Mouse (Mus musculus): ENCODE data around the gene Clmp. TPM values are rescaled to one million over a fixed set of nuclear protein-coding genes. Genes with fewer than 3 reads are reported as not detected.
"Not testable (repeated sequence)": the region's sequence is repeated elsewhere in the genome, so short reads cannot be mapped to it uniquely, and the experiment has no call there.

Gene Clmp
- total RNA-seq, 2 experiments from 2014 or later = 3.1 to 6.1 TPM

DNA sequence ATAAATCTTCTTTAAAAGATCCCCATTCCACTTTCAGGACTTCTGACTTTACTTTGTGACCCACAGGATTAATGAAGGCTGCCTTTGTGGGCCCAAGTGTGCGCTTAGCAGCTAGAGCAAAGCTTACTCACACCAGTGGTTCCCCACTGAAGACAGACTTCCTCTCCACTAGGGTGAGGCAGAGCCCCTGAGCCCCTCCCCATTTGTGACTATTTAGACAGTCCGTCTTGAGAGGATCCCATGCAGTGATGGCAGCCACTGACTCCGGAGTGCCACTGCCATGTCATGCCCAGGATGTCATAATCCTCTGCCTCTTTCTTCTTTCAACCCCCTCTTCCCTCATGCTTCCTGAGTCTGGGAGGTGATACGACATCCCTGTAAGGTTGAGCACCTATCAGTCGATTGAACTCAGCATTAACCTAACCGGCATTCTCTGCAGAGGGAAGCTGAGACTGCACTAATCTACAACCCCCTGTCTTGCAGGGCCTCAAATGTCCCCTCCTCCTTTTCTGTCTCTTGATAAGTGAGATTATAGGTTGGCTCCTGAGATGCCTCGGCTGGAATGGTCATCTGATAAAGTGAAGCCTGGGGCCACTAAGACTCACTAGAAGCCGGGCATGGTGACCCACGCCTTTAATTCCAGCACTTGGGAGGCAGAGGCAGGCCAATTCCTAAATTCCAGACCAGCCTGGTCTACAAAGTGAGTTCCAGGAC lies 112.6 kb downstream of the Clmp start:
- intact Hi-C loops (cut with DNase I) = no loop called here
- no peak for DNase-seq

DNA sequence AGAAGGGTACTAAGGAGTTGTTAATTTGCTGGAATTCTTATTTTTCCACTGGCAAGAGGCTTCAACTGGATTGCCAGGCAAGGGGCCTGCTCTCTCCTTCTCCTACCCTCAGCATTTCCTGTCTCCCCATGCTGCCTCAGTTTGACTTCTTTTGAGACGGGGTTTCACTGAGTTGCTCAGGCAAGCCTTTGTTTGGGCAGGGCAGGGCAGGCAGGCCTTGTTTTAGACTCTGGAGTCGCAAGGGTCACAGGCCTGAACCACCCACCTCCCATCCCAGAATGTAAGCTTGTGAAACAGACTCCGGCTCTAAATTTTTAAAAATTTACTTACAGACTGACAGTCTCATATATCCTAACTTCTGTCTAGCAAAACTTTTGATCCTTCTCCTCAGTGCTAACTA lies 113.3 kb downstream of the Clmp start:
- intact Hi-C loops (cut with DNase I) = no loop called here
- DNase-seq = no peak

GRCm38 (mm10) chr9:40799837-40800501 lies 114.2 kb downstream of the Clmp start:
- intact Hi-C loops (cut with DNase I) = no loop called here
- peak; percentile 64 to 72 for DNase-seq

DNA sequence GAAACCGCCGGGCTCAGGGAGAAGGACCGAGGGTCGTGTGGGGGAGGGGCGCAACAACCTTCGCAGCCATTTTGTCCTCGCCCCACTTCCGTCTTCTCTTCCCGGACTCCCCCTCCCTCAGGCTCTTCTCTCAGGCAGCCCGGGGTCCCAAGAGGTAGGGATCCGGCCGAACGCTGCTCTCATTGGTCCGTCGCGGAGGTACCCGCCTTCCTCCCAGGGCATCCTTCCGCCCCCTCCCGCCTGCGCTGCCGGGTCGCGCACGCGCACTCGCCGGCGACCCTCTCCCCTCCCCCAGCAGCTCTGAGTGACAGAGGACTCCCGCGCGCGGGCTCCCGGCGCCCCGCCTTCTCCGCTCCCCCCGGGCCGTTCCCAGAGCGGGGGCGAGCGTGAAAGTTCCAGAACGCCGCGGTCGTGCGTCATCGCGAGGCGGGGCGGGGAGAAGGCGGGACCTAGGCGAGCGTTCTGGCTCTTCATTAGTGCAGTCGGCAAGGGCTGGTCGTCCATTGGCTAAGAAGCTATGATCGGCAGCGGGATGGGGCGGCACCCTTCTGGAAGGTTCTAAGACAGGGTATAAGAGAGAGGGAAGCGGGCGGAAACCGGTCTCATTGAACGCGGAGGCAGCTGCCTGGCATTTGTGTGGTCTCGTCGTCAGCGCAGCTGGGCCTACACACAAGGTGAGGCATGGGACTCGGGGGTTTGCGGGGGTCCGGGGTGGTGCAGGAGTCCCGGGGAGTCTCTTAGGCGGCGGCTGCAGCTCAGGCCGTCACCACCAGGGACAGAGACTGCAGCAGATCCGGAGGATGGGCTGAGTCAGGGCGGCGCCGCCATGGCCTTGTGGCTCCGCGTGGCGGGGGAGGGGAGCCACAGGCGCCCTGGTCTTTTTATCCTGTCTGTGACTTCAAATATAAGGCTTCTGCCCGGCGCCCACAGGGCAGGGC lies 115.2 kb downstream of the Clmp start, which contains the start of gene Hspa8:
Gene Hspa8 (plus strand): TSS at position 310 of the 938 bp plus-strand sequence.
- DNase-seq = peak; percentile 99 to 100
- intact Hi-C loops (cut with DNase I) = no loop called here

DNA sequence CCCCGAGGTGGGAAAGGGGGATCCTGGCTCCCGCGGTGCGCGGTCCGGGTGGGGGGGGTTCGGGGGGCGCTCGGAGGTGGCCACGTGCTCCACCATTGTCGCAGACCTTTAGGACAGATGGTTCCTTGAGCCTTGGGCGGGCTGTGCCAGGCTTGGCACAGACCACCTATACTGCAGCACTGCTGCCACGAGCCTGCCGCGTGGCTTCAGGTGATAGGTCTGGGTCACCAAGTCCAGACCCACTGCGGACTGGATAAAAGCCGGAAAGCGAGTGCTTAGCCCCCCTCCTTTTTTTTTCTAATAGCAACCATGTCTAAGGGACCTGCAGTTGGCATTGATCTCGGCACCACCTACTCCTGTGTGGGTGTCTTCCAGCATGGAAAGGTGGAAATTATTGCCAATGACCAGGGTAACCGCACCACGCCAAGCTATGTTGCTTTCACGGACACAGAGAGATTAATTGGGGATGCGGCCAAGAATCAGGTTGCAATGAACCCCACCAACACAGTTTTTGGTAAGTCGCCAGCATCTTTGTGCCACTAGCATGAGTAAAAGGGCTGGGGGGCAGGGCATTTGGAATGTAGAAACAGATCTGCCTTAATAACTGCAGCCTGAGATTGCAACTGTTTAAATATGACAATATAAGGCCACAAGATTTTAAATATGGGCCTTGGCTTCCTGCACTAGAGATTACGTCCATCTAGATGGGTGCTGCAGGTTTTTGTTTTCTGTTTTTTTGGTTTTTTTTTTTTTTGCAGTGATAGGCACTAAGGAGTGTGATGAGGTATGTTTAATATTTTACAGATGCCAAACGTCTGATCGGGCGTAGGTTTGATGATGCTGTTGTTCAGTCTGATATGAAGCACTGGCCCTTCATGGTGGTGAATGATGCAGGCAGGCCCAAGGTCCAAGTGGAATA lies 116.1 kb downstream of the Clmp start:
- intact Hi-C loops (cut with DNase I) = not testable (repeated sequence)
- peak in 1 of 2 experiments; percentile 14 for DNase-seq

GRCm38 (mm10) chr9:40802533-40802875 lies 116.7 kb downstream of the Clmp start:
- intact Hi-C loops (cut with DNase I); DNase-seq: not testable (repeated sequence)

DNA sequence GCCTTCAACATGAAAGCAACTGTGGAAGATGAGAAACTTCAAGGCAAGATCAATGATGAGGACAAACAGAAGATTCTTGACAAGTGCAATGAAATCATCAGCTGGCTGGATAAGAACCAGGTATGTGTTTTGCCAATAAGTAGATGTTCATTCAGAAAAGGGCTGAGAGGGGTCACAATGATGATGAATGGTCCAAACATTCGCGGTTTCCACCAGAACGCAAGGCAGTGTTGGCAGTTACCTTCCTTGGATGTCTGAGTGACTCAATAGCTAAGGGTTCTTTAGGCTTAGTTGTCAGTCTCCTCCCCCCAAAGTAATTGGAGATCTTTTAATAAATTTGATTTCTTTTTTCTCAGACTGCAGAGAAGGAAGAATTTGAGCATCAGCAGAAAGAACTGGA lies 118.8 kb downstream of the Clmp start:
- intact Hi-C loops (cut with DNase I) = loop anchor here (2.0 kb wide), 1 partner anchor 48 kb away; no protein-coding TSS in a partner anchor
- DNase-seq = not testable (repeated sequence)

- peak; percentile 40 to 57 for DNase-seq
- intact Hi-C loops (cut with DNase I) = loop anchor here (2.0 kb wide), 1 partner anchor 48 kb away; no protein-coding TSS in a partner anchor
Measured at GRCm38 (mm10) chr9:40805263-40805662, 119.5 kb downstream of the Clmp start.

DNA sequence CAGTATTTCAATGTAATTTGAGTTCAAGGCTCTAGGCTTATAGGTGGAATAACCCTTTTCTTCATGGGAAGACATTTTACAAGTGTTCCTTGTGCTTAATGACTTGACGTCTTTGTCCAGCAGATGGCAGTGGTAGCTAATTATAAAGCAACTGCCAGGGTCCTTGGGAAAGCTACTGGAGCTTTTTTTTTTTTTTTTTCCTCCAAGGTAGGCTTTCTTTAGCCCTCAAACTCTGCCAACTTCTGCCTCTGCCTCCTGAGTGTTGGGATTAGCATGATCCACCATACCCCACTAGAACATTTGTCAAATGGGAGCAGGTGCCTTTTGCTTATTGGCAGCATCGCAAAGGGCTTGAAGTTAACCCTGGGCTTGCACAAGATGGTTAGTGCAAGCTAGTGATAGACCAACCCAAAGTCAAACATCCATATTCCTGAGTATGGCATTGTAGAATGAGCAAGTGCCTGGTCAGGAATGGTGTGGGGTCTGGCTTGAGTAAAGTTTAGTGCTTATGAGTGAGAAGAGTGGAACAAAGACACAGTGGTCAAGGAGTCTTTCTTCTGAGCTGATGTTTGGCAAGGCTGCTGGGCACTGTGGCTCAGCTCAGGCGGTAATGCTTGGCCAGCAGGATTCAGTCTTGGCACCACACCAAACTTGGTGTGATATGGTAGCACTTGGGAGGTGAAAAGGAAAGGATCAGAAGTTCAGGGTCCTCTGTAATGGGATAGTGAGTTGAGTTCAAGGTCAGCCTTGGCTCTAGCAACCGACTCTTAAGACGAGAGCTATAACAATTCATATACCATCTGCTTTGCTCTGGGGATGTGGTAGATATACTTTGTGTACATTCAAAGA lies 120.9 kb downstream of the Clmp start:
- intact Hi-C loops (cut with DNase I) = no loop called here
- DNase-seq = no peak

- intact Hi-C loops (cut with DNase I) = no loop called here
- DNase-seq = no peak
Measured at GRCm38 (mm10) chr9:40807289-40807920, 121.6 kb downstream of the Clmp start.

- intact Hi-C loops (cut with DNase I) = no loop called here
- DNase-seq = no peak
Measured at GRCm38 (mm10) chr9:40808061-40808906, 122.5 kb downstream of the Clmp start.

DNA sequence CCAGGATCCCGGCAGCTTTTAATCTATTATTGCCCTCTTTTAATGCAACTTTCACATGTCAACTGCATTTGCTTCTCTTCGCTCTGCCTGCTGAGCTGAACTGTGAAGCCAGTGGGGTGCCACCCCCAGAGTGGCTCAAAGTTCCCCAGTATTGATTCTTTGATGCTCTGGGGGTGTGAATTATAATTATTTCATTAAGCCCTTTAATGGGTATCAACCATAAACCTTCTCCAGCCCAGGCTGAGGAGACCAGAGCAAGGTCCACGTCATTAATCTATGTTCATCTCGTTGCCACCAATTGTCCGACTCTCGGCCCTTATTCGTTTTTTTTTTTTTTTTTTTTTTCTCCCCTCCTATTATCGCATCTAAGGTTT lies 123.1 kb downstream of the Clmp start:
- intact Hi-C loops (cut with DNase I) = no loop called here
- no peak for DNase-seq

DNA sequence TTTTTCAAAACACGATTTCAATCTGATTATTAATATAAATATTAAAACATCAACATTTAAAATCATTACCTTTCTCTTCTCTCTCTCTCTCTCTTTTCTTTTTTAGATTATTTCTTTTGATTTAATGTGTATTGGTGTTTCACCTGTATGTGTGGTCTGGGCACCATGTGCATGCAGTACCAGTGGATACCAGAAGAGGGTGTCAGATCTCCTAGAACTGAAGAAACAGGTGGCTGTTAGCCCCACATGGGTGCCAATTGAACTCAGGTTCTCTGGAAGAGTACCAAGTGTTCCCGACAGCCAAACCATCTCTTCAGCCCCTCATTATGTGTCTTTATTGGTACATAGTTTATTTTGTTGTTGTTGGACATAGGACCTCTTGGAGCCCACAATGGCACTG lies 126.1 kb downstream of the Clmp start:
- DNase-seq = no peak
- intact Hi-C loops (cut with DNase I) = no loop called here

DNA sequence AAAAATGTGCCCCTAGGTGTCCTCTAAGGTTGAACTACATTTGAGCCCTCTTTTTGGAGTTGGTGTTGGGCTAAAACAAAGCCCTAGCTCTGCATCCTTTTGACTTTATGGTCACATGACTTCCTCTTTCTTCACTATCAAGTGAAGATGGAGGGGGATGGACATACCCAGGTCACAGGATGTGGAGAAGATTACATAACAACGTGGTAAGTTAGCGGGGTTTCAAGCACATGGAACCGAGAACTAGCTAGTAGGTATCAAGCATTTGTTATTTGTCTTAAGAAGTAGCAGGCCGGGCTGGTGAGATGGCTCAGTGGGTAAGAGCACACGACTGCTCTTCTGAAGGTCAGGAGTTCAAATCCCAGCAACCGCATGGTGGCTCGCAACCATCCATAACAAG lies 128.3 kb downstream of the Clmp start:
- intact Hi-C loops (cut with DNase I) = no loop called here
- no peak for DNase-seq

- intact Hi-C loops (cut with DNase I) = no loop called here
- no peak for DNase-seq
Measured at GRCm38 (mm10) chr9:40817325-40818028, 131.7 kb downstream of the Clmp start.

- DNase-seq = no peak
- intact Hi-C loops (cut with DNase I) = no loop called here
Measured at GRCm38 (mm10) chr9:40825601-40826000, 139.8 kb downstream of the Clmp start.

DNA sequence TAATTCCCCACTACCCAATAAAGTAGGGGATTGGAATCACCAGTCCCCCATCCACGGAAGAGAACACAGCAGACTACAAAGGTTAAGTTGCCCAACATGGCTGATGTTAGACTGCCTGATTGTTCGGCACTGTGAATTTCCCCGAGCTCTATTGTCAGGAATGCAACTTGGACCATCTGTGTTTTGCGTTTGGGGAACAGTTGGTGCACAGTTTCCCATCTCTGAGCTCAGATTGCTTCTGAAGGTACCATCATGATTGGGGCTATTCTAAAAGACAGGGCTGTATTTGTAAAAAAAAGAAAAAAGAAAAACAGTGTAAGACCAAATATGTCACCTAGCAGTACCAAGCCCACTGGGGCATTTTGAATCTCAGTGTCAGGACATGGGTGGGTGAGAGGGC lies 141.6 kb downstream of the Clmp start:
- intact Hi-C loops (cut with DNase I) = no loop called here
- DNase-seq = no peak
